Mouse (Mus musculus) MEL (cell line): ENCODE data around the gene Defb39. TPM values are rescaled to one million over a fixed set of nuclear protein-coding genes. Genes with fewer than 3 reads are reported as not detected.

Experiments
- DNase-seq: peaks from one replicate; pipeline ENCODE4 v3.0.0; 2011; ENCODE audit warnings: low read depth, low spot score
- H3K27ac ChIP-seq: 2 replicates; pipeline ENCODE4 v1.5.1; 2012; ENCODE audit warnings: low read depth, mild to moderate bottlenecking, control low read depth, low read length, moderate library complexity; ENCODE audit not compliant: control insufficient read depth
- H3K27me3 ChIP-seq, 2 experiments: fragments of 150-350 bp in 1 of 2; sonication (generic) in 1 of 2; 2 replicates each; pipeline ENCODE4 v1.6.1; 2012; ENCODE audit warnings: low read length in 2 of 2, mild to moderate bottlenecking in 2 of 2, improper control_type of control experiment in 1 of 2, moderate library complexity in 1 of 2; ENCODE audit not compliant: insufficient read depth in 2 of 2, control insufficient read depth in 1 of 2
- H3K36me3 ChIP-seq, 2 experiments: 2 replicates each; pipeline ENCODE4 v1.6.1; 2012 to 2014; ENCODE audit warnings: low read length in 2 of 2, improper control_type of control experiment in 1 of 2, inconsistent platforms in 1 of 2, mild to moderate bottlenecking in 1 of 2; ENCODE audit not compliant: insufficient read depth in 2 of 2, control insufficient read depth in 1 of 2
- H3K4me1 ChIP-seq, 2 experiments: fragments of 150-350 bp in 1 of 2; sonication (generic) in 1 of 2; 2 replicates each; pipeline ENCODE4 v1.6.1; 2012; ENCODE audit warnings: low read length in 2 of 2, improper control_type of control experiment in 1 of 2, mild to moderate bottlenecking in 1 of 2; ENCODE audit not compliant: insufficient read depth in 2 of 2, control insufficient read depth in 1 of 2
- H3K4me3 ChIP-seq, 2 experiments: fragments of 150-350 bp in 1 of 2; sonication (generic) in 1 of 2; 2 replicates each; pipeline ENCODE4 v1.5.1; 2012; ENCODE audit warnings: low read depth in 2 of 2, low read length in 2 of 2, mild to moderate bottlenecking in 2 of 2, moderate library complexity in 2 of 2, control low read depth in 1 of 2, improper control_type of control experiment in 1 of 2; ENCODE audit not compliant: control insufficient read depth in 1 of 2, insufficient read depth in 1 of 2
- H3K79me2 ChIP-seq: 2 replicates; pipeline ENCODE4 v1.6.1; 2012; ENCODE audit warnings: mild to moderate bottlenecking, low read length, moderate library complexity; ENCODE audit not compliant: control insufficient read depth, poor library complexity, insufficient read depth
- H3K9ac ChIP-seq: 2 replicates; pipeline ENCODE4 v1.6.1; 2012; ENCODE audit warnings: low read depth, mild to moderate bottlenecking, control low read depth, low read length, moderate library complexity; ENCODE audit not compliant: control insufficient read depth, poor library complexity, severe bottlenecking
- H3K9me3 ChIP-seq: fragments of 150-350 bp; sonication (generic); replicated peaks from 2 replicates; pipeline ENCODE4 v1.6.1; 2012; ENCODE audit warnings: mild to moderate bottlenecking, low read length, improper control_type of control experiment, moderate library complexity; ENCODE audit not compliant: insufficient read depth
- ELF1 ChIP-seq: IDR thresholded peaks from 2 replicates; pipeline ENCODE4 v1.6.1; 2014; ENCODE audit warnings: low read depth, mild to moderate bottlenecking, inconsistent platforms, low read length, improper control_type of control experiment, moderate library complexity
- GABPA ChIP-seq: IDR thresholded peaks from 2 replicates; pipeline ENCODE4 v1.6.1; 2012; ENCODE audit warnings: low read depth, mild to moderate bottlenecking, inconsistent platforms, low read length, improper control_type of control experiment, moderate library complexity
- GATA1 ChIP-seq: IDR thresholded peaks from 2 replicates; pipeline ENCODE4 v1.6.1; 2011; ENCODE audit warnings: low read depth, low read length, improper control_type of control experiment
- JUND ChIP-seq: IDR thresholded peaks from 2 replicates; pipeline ENCODE4 v1.6.1; 2011; ENCODE audit warnings: low read depth, mild to moderate bottlenecking, improper control_type of control experiment, low read length
- MAX ChIP-seq: IDR thresholded peaks from 2 replicates; pipeline ENCODE4 v1.6.1; 2011; ENCODE audit warnings: low read length, improper control_type of control experiment
- MYB ChIP-seq: IDR thresholded peaks from 2 replicates; pipeline ENCODE4 v1.6.1; 2011; ENCODE audit warnings: mild to moderate bottlenecking, low read depth, low read length, improper control_type of control experiment
- MYC ChIP-seq: IDR thresholded peaks from 2 replicates; pipeline ENCODE4 v1.6.1; 2011; ENCODE audit warnings: low read depth, mild to moderate bottlenecking, low read length, improper control_type of control experiment, moderate library complexity
- NELFE ChIP-seq: IDR thresholded peaks from 2 replicates; pipeline ENCODE4 v1.6.1; 2011; ENCODE audit warnings: low read depth, low read length, improper control_type of control experiment
- POLR2AphosphoS2 ChIP-seq: IDR thresholded peaks from 2 replicates; pipeline ENCODE4 v1.6.1; 2011; ENCODE audit warnings: low read length, improper control_type of control experiment
- POLR2AphosphoS5 ChIP-seq: IDR thresholded peaks from 2 replicates; pipeline ENCODE4 v1.6.1; 2012; ENCODE audit warnings: low read depth, borderline replicate concordance, mild to moderate bottlenecking, inconsistent platforms, low read length, moderate library complexity, mixed read lengths
- RAD21 ChIP-seq: IDR thresholded peaks from 2 replicates; pipeline ENCODE4 v1.6.1; 2011; ENCODE audit warnings: mild to moderate bottlenecking, low read depth, low read length, improper control_type of control experiment
- TCF12 ChIP-seq: IDR thresholded peaks from 2 replicates; pipeline ENCODE4 v1.6.1; 2014; ENCODE audit warnings: low read depth, mild to moderate bottlenecking, inconsistent platforms, low read length, improper control_type of control experiment, moderate library complexity
- USF1 ChIP-seq: IDR thresholded peaks from 2 replicates; pipeline ENCODE4 v1.6.1; 2014; ENCODE audit warnings: low read depth, mild to moderate bottlenecking, inconsistent platforms, low read length, improper control_type of control experiment, moderate library complexity
- USF2 ChIP-seq, 2 experiments: IDR thresholded peaks; 2 replicates each; pipeline ENCODE4 v1.6.1; 2011 to 2012; ENCODE audit warnings: improper control_type of control experiment in 2 of 2, low read length in 2 of 2, borderline replicate concordance in 1 of 2, inconsistent platforms in 1 of 2, low read depth in 1 of 2, mild to moderate bottlenecking in 1 of 2; ENCODE audit not compliant: insufficient read depth in 1 of 2
- ZKSCAN1 ChIP-seq: IDR thresholded peaks from 2 replicates; pipeline ENCODE4 v1.6.1; 2012; ENCODE audit warnings: low read depth, mild to moderate bottlenecking, inconsistent platforms, low read length, improper control_type of control experiment, moderate library complexity
- ZMIZ1 ChIP-seq: IDR thresholded peaks from 2 replicates; pipeline ENCODE4 v1.6.1; 2012; ENCODE audit warnings: low read depth, mild to moderate bottlenecking, inconsistent platforms, low read length, improper control_type of control experiment, moderate library complexity
- polyA plus RNA-seq, 2 experiments: library from polyadenylated mRNA; stranded (reverse) in 1 of 2; unstranded in 1 of 2; fragments of >175 nt in 1 of 2; fragments of >200 nt in 1 of 2; gene quantifications; 2 replicates each; pipeline versions ENCODE4 v1.2.1 to v1.2.4; 2012; ENCODE audit warnings: low replicate concordance in 2 of 2, low read depth in 1 of 2; ENCODE audit not compliant: insufficient read length in 2 of 2, insufficient read depth in 1 of 2, missing spikeins in 1 of 2
- total RNA-seq: library from RNA; depleted of rRNA; stranded (reverse); fragments of 300-350 nt; gene quantifications from 2 replicates; pipeline ENCODE4 v1.2.3, GENCODE M21; 2012; rRNA removed

Gene Defb39
- total and polyA plus RNA-seq, 3 experiments = not detected

- H3K27ac ChIP-seq = no peak within 1 kb of the TSS
- no peaks in the 10 kb centered on the region for H3K36me3 ChIP-seq
- H3K4me3 ChIP-seq = no peak within 1 kb of the TSS
- no peak for DNase-seq
- no peaks in the 10 kb centered on the region for H3K79me2 ChIP-seq
- H3K9me3 ChIP-seq = no peaks in the 10 kb centered on the region
- H3K9ac ChIP-seq = no peak within 1 kb of the TSS
- TF ChIP-seq GATA1 (no peak), POLR2AphosphoS2 (no peak), USF1 (no peak), TCF12 (no peak), ELF1 (no peak), ZMIZ1 (no peak), ZKSCAN1 (no peak), RAD21 (no peak), NELFE (no peak), USF2 (IDR thresholded peaks at IDR 0.05; ENCODE audit: borderline replicate concordance in 1 of 2, insufficient read depth in 1 of 2, low read depth in 1 of 2, low read length in 2 of 2) (no peak), MAX (no peak), POLR2AphosphoS5 (no peak), MYB (no peak), MYC (no peak), GABPA (no peak), JUND (no peak)
- no peaks in the 10 kb centered on the region for H3K27me3 ChIP-seq
- H3K4me1 ChIP-seq = no peaks in the 10 kb centered on the region
These were observed 38.1 kb downstream of the Defb39 start, which contains the start of gene Defb38 for GRCm38 (mm10) chr8:19026466-19026865. Gene Defb38, minus strand, starts transcription at chr8:19026566.

Other genes starting within 250 kb of the Defb39 start
- not detected in 2 replicates for gene Defb40, start 86.6 kb downstream of the Defb39 start, total RNA-seq
- not detected for gene Defb40, start 86.6 kb downstream of the Defb39 start, polyA plus RNA-seq
- gene Defb37, start 73.8 kb downstream of the Defb39 start, total RNA-seq = not detected in 2 replicates
- not detected for gene Defb37, start 73.8 kb downstream of the Defb39 start, polyA plus RNA-seq
- not detected in 2 replicates for gene Defb38, start 38.2 kb downstream of the Defb39 start, total RNA-seq
- gene Defb38, start 38.2 kb downstream of the Defb39 start, polyA plus RNA-seq = not detected
- gene Defb12, start 50.0 kb upstream of the Defb39 start, total RNA-seq = not detected in 2 replicates
- not detected for gene Defb12, start 50.0 kb upstream of the Defb39 start, polyA plus RNA-seq
- gene Defb34, start 58.9 kb upstream of the Defb39 start, total RNA-seq = not detected in 2 replicates
- not detected for gene Defb34, start 58.9 kb upstream of the Defb39 start, polyA plus RNA-seq
- not detected in 2 replicates for gene Gm45826, start 76.0 kb upstream of the Defb39 start, total RNA-seq
- gene Gm45826, start 76.0 kb upstream of the Defb39 start, polyA plus RNA-seq = not detected
- gene Defb14, start 129.5 kb upstream of the Defb39 start, total RNA-seq = not detected in 2 replicates
- gene Defb14, start 129.5 kb upstream of the Defb39 start, polyA plus RNA-seq = not detected
- gene Defb4, start 133.9 kb upstream of the Defb39 start, total RNA-seq = not detected in 2 replicates
- not detected for gene Defb4, start 133.9 kb upstream of the Defb39 start, polyA plus RNA-seq
- gene Defb6, start 160.7 kb upstream of the Defb39 start, total RNA-seq = not detected in 2 replicates
- gene Defb6, start 160.7 kb upstream of the Defb39 start, polyA plus RNA-seq = not detected
- not detected in 2 replicates for gene Defb46, start 175.1 kb upstream of the Defb39 start, total RNA-seq
- not detected for gene Defb46, start 175.1 kb upstream of the Defb39 start, polyA plus RNA-seq
- not detected in 2 replicates for gene Defb5, start 182.8 kb upstream of the Defb39 start, total RNA-seq
- gene Defb5, start 182.8 kb upstream of the Defb39 start, polyA plus RNA-seq = not detected
- gene Defb3, start 228.6 kb upstream of the Defb39 start, total RNA-seq = not detected in 2 replicates
- gene Defb3, start 228.6 kb upstream of the Defb39 start, polyA plus RNA-seq = not detected